Mouse (Mus musculus) hematopoietic stem cell, adult 5-6 weeks (primary cell): ENCODE measurements at regions not wholly inside any gene's neighbourhood (a gene's known extent, or its start where the extent isn't known, plus 50 kb on each side); places are given as distances from the start of the nearest gene placed in this dataset.

Experiments
- ATAC-seq, 2 experiments: fragments of 125-278 bp in 1 of 2; replicated peaks in 1 of 2; 2 replicates each; pipeline ENCODE4 v1.8.0; 2016 to 2017; ENCODE audit warnings: inconsistent platforms in 2 of 2, mild to moderate bottlenecking in 2 of 2, moderate number of reproducible peaks in 2 of 2, low read depth in 1 of 2, moderate TSS enrichment in 1 of 2; ENCODE audit not compliant: low FRiP score in 2 of 2, poor library complexity in 2 of 2, severe bottlenecking in 2 of 2, insufficient read depth in 1 of 2, low TSS enrichment in 1 of 2

GRCm38 (mm10) chr4:31421386-31421785 lies 542.5 kb upstream of the Map3k7 start:
- no peak for ATAC-seq

GRCm38 (mm10) chr4:31425135-31425534 lies 538.8 kb upstream of the Map3k7 start:
- ATAC-seq, result peak in 1 of 2 experiments; percentile 22; a peak in 1 of 4 replicates

- no peak for ATAC-seq
These were observed 538.2 kb upstream of the Map3k7 start for GRCm38 (mm10) chr4:31425716-31426115.

GRCm38 (mm10) chr4:31426169-31427030 lies 537.5 kb upstream of the Map3k7 start:
- no peak for ATAC-seq

- ATAC-seq, result peak; percentile 89 to 95
These were observed 530.0 kb upstream of the Map3k7 start for GRCm38 (mm10) chr4:31433943-31434342.

GRCm38 (mm10) chr4:31454898-31455297 lies 509.0 kb upstream of the Map3k7 start:
- no peak for ATAC-seq

GRCm38 (mm10) chr4:31455466-31455865 lies 508.4 kb upstream of the Map3k7 start:
- peak in 1 of 2 experiments; percentile 37; a peak in 1 of 4 replicates for ATAC-seq

GRCm38 (mm10) chr4:31462456-31462855 lies 501.4 kb upstream of the Map3k7 start:
- no peak for ATAC-seq

GRCm38 (mm10) chr4:31463130-31463698 lies 500.7 kb upstream of the Map3k7 start:
- ATAC-seq, result no peak

GRCm38 (mm10) chr4:31468306-31468705 lies 495.6 kb upstream of the Map3k7 start:
- ATAC-seq, result no peak

- no peak for ATAC-seq
These were observed 494.1 kb upstream of the Map3k7 start for GRCm38 (mm10) chr4:31469803-31470202.

GRCm38 (mm10) chr4:31492535-31492934 lies 471.4 kb upstream of the Map3k7 start:
- ATAC-seq, result no peak

- no peak for ATAC-seq
These were observed 470.8 kb upstream of the Map3k7 start for GRCm38 (mm10) chr4:31493087-31493511.

GRCm38 (mm10) chr4:31499888-31500287 lies 464.0 kb upstream of the Map3k7 start:
- ATAC-seq, result no peak

GRCm38 (mm10) chr4:31500432-31500831 lies 463.5 kb upstream of the Map3k7 start:
- no peak for ATAC-seq

GRCm38 (mm10) chr4:31525638-31526207 lies 438.2 kb upstream of the Map3k7 start:
- no peak for ATAC-seq

- no peak for ATAC-seq
These were observed 427.1 kb upstream of the Map3k7 start for GRCm38 (mm10) chr4:31536811-31537210.

- no peak for ATAC-seq
These were observed 410.0 kb upstream of the Map3k7 start for GRCm38 (mm10) chr4:31553780-31554394.
